Mouse (Mus musculus) cerebellum, adult 2 months (tissue): ENCODE data around the gene Lrrn4.

Source experiments
- CTCF ChIP-seq: fragments of 200-500 bp; IDR thresholded peaks from 2 replicates; pipeline ENCODE4 v1.5.1; 2011; ENCODE audit warnings: low read depth, mild to moderate bottlenecking, control low read depth, low read length, moderate library complexity, borderline replicate concordance; ENCODE audit not compliant: insufficient read depth
- POLR2A ChIP-seq: fragments of 200-500 bp; IDR thresholded peaks from 2 replicates; pipeline ENCODE4 v1.6.1; 2011; ENCODE audit warnings: low read length, control low read depth, borderline replicate concordance; ENCODE audit not compliant: insufficient read depth

DNA sequence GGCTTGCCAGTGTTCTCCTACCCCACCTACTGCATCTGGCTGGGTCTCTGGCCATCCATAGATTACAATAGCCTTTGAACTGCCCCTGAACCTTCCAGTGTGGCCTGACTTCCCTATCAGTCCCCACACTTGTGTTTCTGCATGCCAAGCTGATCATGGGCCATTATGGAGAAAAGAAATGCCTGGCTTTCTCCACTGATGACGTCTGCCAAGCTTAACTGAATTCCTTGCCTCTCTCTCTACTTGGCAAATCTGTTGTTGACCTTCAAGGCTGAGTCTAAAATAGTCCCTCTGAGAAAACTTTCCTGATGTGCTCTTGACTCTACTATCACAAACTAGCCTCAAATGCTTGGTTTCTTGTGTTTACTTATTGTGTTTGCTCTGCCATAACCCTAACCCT lies 17.5 kb upstream of the Lrrn4 start:
- TF ChIP-seq CTCF (no peak), POLR2A (no peak)
